Mouse (Mus musculus) bone marrow macrophage, adult 2 months (primary cell): ENCODE measurements around the gene Ssh3.

ENCODE experiments used
- CTCF ChIP-seq: IDR thresholded peaks from 2 replicates; pipeline ENCODE4 v1.5.1; 2012; ENCODE audit warnings: low read depth, mild to moderate bottlenecking, low read length, moderate library complexity
- POLR2A ChIP-seq: IDR thresholded peaks from 2 replicates; pipeline ENCODE4 v1.6.1; 2012; ENCODE audit warnings: mild to moderate bottlenecking, low read depth, low read length, borderline replicate concordance

DNA sequence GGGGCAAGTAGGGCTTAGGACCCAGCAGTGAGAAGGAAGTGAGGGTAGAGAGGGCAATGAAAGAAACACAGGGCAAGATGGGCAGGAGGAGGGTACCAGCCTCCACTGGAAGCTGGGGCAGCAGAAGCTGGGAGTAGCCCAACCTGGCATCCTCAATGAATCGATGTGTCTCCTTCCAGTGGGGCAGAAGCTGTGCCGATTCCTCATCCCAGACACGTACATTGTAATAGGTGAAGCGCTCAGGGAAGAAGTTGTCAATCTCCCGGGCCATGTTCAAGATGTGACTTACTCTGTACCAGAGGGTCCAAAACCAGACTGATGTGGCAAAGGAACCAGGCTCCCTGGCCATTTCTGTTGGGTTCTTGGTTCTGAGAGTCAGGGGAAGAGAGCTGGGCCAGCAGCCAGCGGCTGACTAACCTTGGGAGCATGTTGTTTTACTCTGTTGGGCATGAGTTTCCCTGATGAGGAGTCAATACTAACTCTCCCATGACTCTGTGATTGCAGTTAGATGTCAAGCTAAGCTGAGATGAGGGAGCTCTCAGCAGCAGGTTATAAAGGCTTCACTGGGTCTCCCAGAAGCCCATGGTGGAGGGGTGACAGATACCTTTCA is 4.7 kb downstream of the Ssh3 start:
- TF ChIP-seq CTCF = no peak
- TF ChIP-seq POLR2A = no peak
